Mouse (Mus musculus): Measurements from ENCODE around the gene Sipa1l3. TPM values are rescaled to one million over a fixed set of nuclear protein-coding genes. Genes with fewer than 3 reads are reported as not detected.

The Sipa1l3 gene
- polyA plus RNA-seq, 1 experiment from 2014 or later, result 22.0 TPM

GRCm38 (mm10) chr7:29355406-29355805, 163.0 kb downstream of the Sipa1l3 start:
- no peak for TF ChIP-seq CTCF (IDR thresholded peaks at IDR 0.05; ENCODE audit: low read depth)
- H3K9me3 ChIP-seq (ENCODE audit: control insufficient read depth), result no peaks in the 10 kb centered on the region
- H3K4me1 ChIP-seq (replicated peaks; ENCODE audit: control insufficient read depth, insufficient read depth, low read length), result no peaks in the 10 kb centered on the region
- no peaks in the 10 kb centered on the region for H3K27me3 ChIP-seq (replicated peaks; ENCODE audit: control insufficient read depth, insufficient read depth, low read length)
- H3K4me2 ChIP-seq (replicated peaks; ENCODE audit: low read depth), result no peak overlapping the region
- no peak overlapping the region for H3K9ac ChIP-seq (ENCODE audit: low read depth, low read length)
- WGBS, result 89% methylated on average over 8 of the region's 8 CpGs
- H3K36me3 ChIP-seq (ENCODE audit: control insufficient read depth, insufficient read depth), result peaks cover 87% of the 10 kb centered on the region
- no peak overlapping the region for H3K4me3 ChIP-seq (ENCODE audit: low read depth, low read length)
- no peak for ATAC-seq
- no peak overlapping the region for H3K27ac ChIP-seq (ENCODE audit: low read depth, low read length)

GRCm38 (mm10) chr7:29354161-29354560, 164.3 kb downstream of the Sipa1l3 start:
- WGBS, result 86% methylated on average over 8 of the region's 8 CpGs
- H3K9me3 ChIP-seq (ENCODE audit: control insufficient read depth), result no peaks in the 10 kb centered on the region
- H3K4me2 ChIP-seq (replicated peaks; ENCODE audit: low read depth), result no peak overlapping the region
- H3K27me3 ChIP-seq (replicated peaks; ENCODE audit: control insufficient read depth, insufficient read depth, low read length), result no peaks in the 10 kb centered on the region
- peaks cover 94% of the 10 kb centered on the region for H3K36me3 ChIP-seq (ENCODE audit: control insufficient read depth, insufficient read depth)
- no peaks in the 10 kb centered on the region for H3K4me1 ChIP-seq (replicated peaks; ENCODE audit: control insufficient read depth, insufficient read depth, low read length)
- H3K27ac ChIP-seq (ENCODE audit: low read depth, low read length), result no peak overlapping the region
- H3K4me3 ChIP-seq (ENCODE audit: low read depth, low read length), result no peak overlapping the region
- no peak for TF ChIP-seq CTCF (IDR thresholded peaks at IDR 0.05; ENCODE audit: low read depth)
- no peak overlapping the region for H3K9ac ChIP-seq (ENCODE audit: low read depth, low read length)
- no peak for ATAC-seq

- Histone ChIP-seq H3K9ac (ENCODE audit: low read depth, low read length) (no peak overlapping the region), H3K4me1 (replicated peaks; ENCODE audit: control insufficient read depth, insufficient read depth, low read length) (no peaks in the 10 kb centered on the region), H3K36me3 (ENCODE audit: control insufficient read depth, insufficient read depth) (peaks cover 96% of the 10 kb centered on the region), H3K27ac (ENCODE audit: low read depth, low read length) (no peak overlapping the region), H3K4me2 (replicated peaks; ENCODE audit: low read depth) (no peak overlapping the region), H3K9me3 (ENCODE audit: control insufficient read depth) (no peaks in the 10 kb centered on the region), H3K27me3 (replicated peaks; ENCODE audit: control insufficient read depth, insufficient read depth, low read length) (no peaks in the 10 kb centered on the region), H3K4me3 (ENCODE audit: low read depth, low read length) (no peak overlapping the region)
- no peak for ATAC-seq
- 94% methylated on average over 8 of the region's 8 CpGs for WGBS
- no peak for TF ChIP-seq CTCF (IDR thresholded peaks at IDR 0.05; ENCODE audit: low read depth)
These were observed 166.2 kb downstream of the Sipa1l3 start for GRCm38 (mm10) chr7:29352246-29352645.

- no peak overlapping the region for H3K27ac ChIP-seq (ENCODE audit: low read depth, low read length)
- H3K36me3 ChIP-seq (ENCODE audit: control insufficient read depth, insufficient read depth), result peaks cover 97% of the 10 kb centered on the region
- peak; percentile 56; the same call in 1 of the 2 replicates for ATAC-seq
- H3K9ac ChIP-seq (ENCODE audit: low read depth, low read length), result no peak overlapping the region
- no peak for TF ChIP-seq CTCF (IDR thresholded peaks at IDR 0.05; ENCODE audit: low read depth)
- no peaks in the 10 kb centered on the region for H3K4me1 ChIP-seq (replicated peaks; ENCODE audit: control insufficient read depth, insufficient read depth, low read length)
- H3K4me2 ChIP-seq (replicated peaks; ENCODE audit: low read depth), result no peak overlapping the region
- H3K4me3 ChIP-seq (ENCODE audit: low read depth, low read length), result no peak overlapping the region
- WGBS, result 63% methylated on average over 10 of the region's 10 CpGs
- no peaks in the 10 kb centered on the region for H3K27me3 ChIP-seq (replicated peaks; ENCODE audit: control insufficient read depth, insufficient read depth, low read length)
- no peaks in the 10 kb centered on the region for H3K9me3 ChIP-seq (ENCODE audit: control insufficient read depth)
These were observed 168.0 kb downstream of the Sipa1l3 start for GRCm38 (mm10) chr7:29350489-29350888.

GRCm38 (mm10) chr7:29346212-29346611, 172.2 kb downstream of the Sipa1l3 start:
- Histone ChIP-seq H3K9ac (ENCODE audit: low read depth, low read length) (no peak overlapping the region), H3K27me3 (replicated peaks; ENCODE audit: control insufficient read depth, insufficient read depth, low read length) (no peaks in the 10 kb centered on the region), H3K27ac (ENCODE audit: low read depth, low read length) (no peak overlapping the region), H3K36me3 (ENCODE audit: control insufficient read depth, insufficient read depth) (peaks cover 77% of the 10 kb centered on the region), H3K4me3 (ENCODE audit: low read depth, low read length) (no peak overlapping the region), H3K4me2 (replicated peaks; ENCODE audit: low read depth) (no peak overlapping the region), H3K9me3 (ENCODE audit: control insufficient read depth) (no peaks in the 10 kb centered on the region), H3K4me1 (replicated peaks; ENCODE audit: control insufficient read depth, insufficient read depth, low read length) (no peaks in the 10 kb centered on the region)
- WGBS, result 75% methylated on average over 3 of the region's 3 CpGs
- no peak for ATAC-seq
- TF ChIP-seq CTCF (IDR thresholded peaks at IDR 0.05; ENCODE audit: low read depth), result no peak

- Histone ChIP-seq H3K9me3 (ENCODE audit: control insufficient read depth) (no peaks in the 10 kb centered on the region), H3K4me2 (replicated peaks; ENCODE audit: low read depth) (no peak overlapping the region), H3K4me1 (replicated peaks; ENCODE audit: control insufficient read depth, insufficient read depth, low read length) (no peaks in the 10 kb centered on the region), H3K4me3 (ENCODE audit: low read depth, low read length) (no peak overlapping the region), H3K27me3 (replicated peaks; ENCODE audit: control insufficient read depth, insufficient read depth, low read length) (no peaks in the 10 kb centered on the region), H3K36me3 (ENCODE audit: control insufficient read depth, insufficient read depth) (peaks cover 77% of the 10 kb centered on the region), H3K27ac (ENCODE audit: low read depth, low read length) (no peak overlapping the region), H3K9ac (ENCODE audit: low read depth, low read length) (no peak overlapping the region)
- 84% methylated on average over 4 of the region's 4 CpGs for WGBS
- no peak for ATAC-seq
- no peak for TF ChIP-seq CTCF (IDR thresholded peaks at IDR 0.05; ENCODE audit: low read depth)
These were observed 172.9 kb downstream of the Sipa1l3 start for GRCm38 (mm10) chr7:29345534-29345933.

GRCm38 (mm10) chr7:29343746-29344145, 174.7 kb downstream of the Sipa1l3 start:
- H3K9ac ChIP-seq (ENCODE audit: low read depth, low read length), result no peak overlapping the region
- TF ChIP-seq CTCF (IDR thresholded peaks at IDR 0.05; ENCODE audit: low read depth), result no peak
- peaks cover 64% of the 10 kb centered on the region for H3K36me3 ChIP-seq (ENCODE audit: control insufficient read depth, insufficient read depth)
- H3K27me3 ChIP-seq (replicated peaks; ENCODE audit: control insufficient read depth, insufficient read depth, low read length), result no peaks in the 10 kb centered on the region
- H3K4me1 ChIP-seq (replicated peaks; ENCODE audit: control insufficient read depth, insufficient read depth, low read length), result 0 out of 2 replicates have a peak, but pooled peaks cover 3% of the 10 kb centered on the region
- H3K9me3 ChIP-seq (ENCODE audit: control insufficient read depth), result no peaks in the 10 kb centered on the region
- WGBS, result 91% methylated on average over 7 of the region's 7 CpGs
- H3K4me2 ChIP-seq (replicated peaks; ENCODE audit: low read depth), result no peak overlapping the region
- H3K4me3 ChIP-seq (ENCODE audit: low read depth, low read length), result no peak overlapping the region
- no peak overlapping the region for H3K27ac ChIP-seq (ENCODE audit: low read depth, low read length)
- no peak for ATAC-seq

Measured in intestine, postnatal 0 days (tissue).